Mouse (Mus musculus): ENCODE measurements around the gene Mybbp1a.

DNA sequence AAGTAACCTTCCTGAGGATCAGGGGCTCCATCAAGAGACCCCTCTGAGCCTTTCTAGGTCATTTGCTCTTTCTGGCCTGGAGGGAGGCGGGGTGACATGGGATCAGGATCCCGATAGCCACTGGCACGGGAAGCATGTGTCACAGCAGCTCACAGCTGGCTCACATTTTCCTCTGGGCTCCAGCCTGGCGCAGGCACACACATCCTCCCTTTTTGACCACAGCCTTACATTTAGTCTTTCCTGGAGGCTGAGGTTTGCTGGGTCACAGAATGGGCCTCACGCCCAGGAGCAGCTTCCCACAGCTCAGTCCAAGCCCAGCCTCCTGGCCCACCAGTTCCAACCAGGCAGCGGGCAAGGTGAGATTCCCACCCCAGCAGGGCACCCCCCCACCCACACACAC is 37.1 kb downstream of the Mybbp1a start:
- TF ChIP-seq CTCF (IDR thresholded peaks at IDR 0.05; ENCODE audit: extremely low read depth, insufficient read length, insufficient replicate concordance, low read depth, low read length) (no peak), POLR2A (IDR thresholded peaks at IDR 0.05; ENCODE audit: low read depth, low read length) (no peak)
